Mouse (Mus musculus) ES-E14 (cell line): ENCODE results near the gene Ulbp1.

Experiments
- CHD2 ChIP-seq: IDR thresholded peaks from 2 replicates; pipeline ENCODE4 v1.6.1; 2014; ENCODE audit warnings: mild to moderate bottlenecking, low read depth, low read length, inconsistent platforms
- HCFC1 ChIP-seq: IDR thresholded peaks from 2 replicates; pipeline ENCODE4 v1.6.1; 2012; ENCODE audit warnings: low read length, inconsistent platforms, borderline replicate concordance; ENCODE audit not compliant: insufficient read depth
- MAFK ChIP-seq: IDR thresholded peaks from 2 replicates; pipeline ENCODE4 v1.6.1; 2014; ENCODE audit warnings: mild to moderate bottlenecking, low read depth, low read length, inconsistent platforms; ENCODE audit not compliant: insufficient read depth
- ZC3H11A ChIP-seq: IDR thresholded peaks from 2 replicates; pipeline ENCODE4 v1.6.1; 2012; ENCODE audit warnings: low read depth, mild to moderate bottlenecking, inconsistent platforms, low read length, borderline replicate concordance
- ZNF384 ChIP-seq: IDR thresholded peaks from 2 replicates; pipeline ENCODE4 v1.6.1; 2012; ENCODE audit warnings: low read depth, low read length, inconsistent platforms

- TF ChIP-seq ZC3H11A (no peak), CHD2 (no peak), HCFC1 (no peak), ZNF384 (no peak), MAFK (no peak)
Measured at GRCm38 (mm10) chr10:7393143-7394035, 80.0 kb downstream of the Ulbp1 start.
